Mouse (Mus musculus) adrenal gland, adult 2 months (tissue): Measurements from ENCODE around the gene Gm9913. TPM values are rescaled to one million over a fixed set of nuclear protein-coding genes. Genes with fewer than 3 reads are reported as not detected.

Experiments used
- DNase-seq: peaks from one replicate; pipeline ENCODE4 v3.0.0; 2021
- polyA plus RNA-seq: library from polyadenylated mRNA; depleted of rRNA; stranded (reverse); fragments of >200 nt; gene quantifications from 2 replicates; pipeline ENCODE4 v1.2.3, GENCODE M21; 2012
- total RNA-seq, 2 experiments: library from RNA; stranded (reverse); gene quantifications; 2 replicates each; pipeline ENCODE4 v1.2.3; 2021

Gm9913 gene
- total and polyA plus RNA-seq, 3 experiments: not detected

- DNase-seq: no peak
Observed at GRCm38 (mm10) chr2:125496696-125497095, 8.2 kb upstream of the Gm9913 start.

DNA sequence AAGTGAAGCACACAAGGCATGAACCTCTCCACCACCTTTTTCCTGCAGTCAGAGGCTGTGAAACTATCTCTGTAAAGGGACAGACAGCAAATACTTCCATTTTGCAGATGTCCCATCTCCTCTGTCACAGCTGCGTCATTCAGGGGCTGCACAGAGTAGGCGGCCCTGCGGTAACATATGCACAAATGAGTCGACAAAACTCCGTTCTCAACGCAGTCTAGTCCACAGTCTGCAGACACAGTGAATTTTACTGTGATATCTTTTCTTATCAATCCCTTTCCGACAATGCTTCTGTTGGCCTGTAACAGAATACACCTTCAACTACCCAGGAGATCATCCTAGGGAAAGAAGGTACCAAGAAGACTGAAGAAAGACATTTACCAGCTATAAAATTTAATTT, 6.7 kb upstream of the Gm9913 start:
- DNase-seq: no peak

DNA sequence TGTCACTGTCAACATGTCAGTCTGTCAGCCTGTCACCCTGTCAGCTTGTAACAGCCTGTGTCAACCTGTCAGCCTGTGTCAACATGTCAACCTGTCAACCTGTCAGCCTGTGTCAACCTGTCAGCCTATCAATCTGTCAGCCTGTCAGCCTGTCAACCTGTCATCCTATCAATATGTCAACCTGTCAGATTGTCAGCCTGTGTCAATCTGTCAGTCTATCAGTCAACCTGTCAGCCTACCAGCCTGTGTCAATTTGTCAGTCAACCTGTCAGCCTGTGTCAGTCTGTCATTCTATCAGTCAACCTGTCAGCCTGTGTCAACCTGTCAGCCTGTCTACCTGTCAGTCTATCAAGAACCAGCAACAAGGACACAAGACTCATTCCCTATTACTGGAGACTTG, 3.4 kb upstream of the Gm9913 start:
- no peak for DNase-seq

DNA sequence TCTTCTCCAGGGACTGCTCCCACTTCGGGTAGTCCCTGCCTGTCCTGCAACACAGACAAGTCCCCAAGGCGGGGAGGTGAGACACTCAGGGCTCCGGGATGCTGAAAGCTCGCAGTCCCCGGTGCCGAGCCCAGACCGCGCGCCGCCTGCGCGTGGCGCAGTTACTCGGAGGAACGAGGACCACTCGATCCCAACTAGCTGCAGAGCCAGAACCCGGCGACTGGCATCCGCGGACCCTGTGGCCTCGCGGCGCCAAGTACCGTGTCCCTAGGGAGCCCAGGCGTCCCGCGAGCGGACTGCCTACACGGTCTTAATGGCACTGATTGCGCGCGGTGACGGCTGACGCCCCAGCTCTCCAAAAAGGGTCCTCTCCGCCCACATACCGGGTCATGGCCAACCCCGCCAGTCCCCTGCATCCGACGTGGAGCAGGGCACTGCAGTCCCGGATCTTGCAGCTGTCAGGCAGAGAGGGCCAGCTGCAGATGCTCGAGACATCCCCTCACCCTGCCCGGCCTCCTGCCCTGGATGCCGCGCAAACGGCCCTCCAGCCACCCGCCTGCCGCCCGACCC, 942 bp downstream of the Gm9913 start:
- DNase-seq: peak; percentile 58

DNA sequence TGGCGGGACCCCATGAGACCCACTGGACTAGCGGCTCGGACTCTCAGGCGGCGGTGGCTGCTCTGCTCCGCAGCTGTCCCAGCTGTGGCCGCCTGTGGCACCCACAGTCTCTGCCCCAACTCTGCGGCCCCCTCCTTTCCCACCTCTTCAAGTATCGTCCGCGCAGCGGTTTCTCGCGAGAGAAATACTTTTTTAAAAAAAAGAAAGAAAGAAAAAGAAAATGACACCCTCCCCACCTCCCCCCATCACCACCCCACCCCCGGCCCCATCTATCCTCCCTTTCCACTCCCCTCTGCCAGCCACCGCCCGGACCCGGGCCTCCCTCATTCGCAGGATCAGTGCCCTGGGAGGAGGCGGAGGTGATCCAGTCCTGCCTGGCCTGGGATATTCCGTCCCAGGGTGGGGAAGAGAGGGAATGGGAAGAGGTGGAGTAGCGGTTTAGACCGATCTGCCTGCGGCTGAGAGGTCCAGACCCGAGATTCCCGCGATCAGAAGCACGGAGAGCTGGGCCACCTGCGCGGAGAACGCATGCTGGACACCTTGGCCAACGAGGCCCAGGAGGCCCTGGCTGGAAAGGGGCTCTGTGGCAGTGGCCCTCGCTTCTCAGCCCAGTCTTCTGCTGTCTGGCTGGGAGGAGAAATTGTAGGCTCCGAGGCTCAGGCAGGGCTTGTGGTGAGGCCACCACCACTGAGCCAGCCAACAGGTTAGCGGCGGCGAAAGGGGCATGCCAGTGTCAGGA, 1.6 kb downstream of the Gm9913 start:
- peak; percentile 47 for DNase-seq

DNA sequence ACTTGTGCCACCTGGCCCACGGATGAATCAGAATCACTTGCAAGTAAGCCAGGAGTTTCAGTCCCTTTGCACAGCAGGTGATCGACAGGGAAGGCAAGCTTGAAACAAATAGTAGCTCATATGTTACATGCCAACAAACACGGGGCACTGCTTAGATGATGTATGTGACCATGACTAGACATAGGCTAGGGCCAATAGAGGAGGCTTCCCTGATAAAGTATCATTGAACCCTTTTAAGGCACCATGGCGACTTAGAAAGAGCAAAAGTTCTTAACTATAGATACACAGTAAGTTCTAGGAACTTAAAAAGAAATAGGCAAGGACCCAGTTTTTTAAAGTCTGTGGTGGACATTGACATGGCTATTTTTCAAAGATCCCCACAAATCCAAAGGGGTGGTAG, 3.0 kb downstream of the Gm9913 start, which contains the start of gene Fbn1:
Fbn1 (minus strand) TSS at position 101 of the 400 bp plus-strand sequence.
- DNase-seq: no peak

- no peak for DNase-seq
Observed at GRCm38 (mm10) chr2:125508381-125508780, 3.5 kb downstream of the Gm9913 start.

- no peak for DNase-seq
Observed at GRCm38 (mm10) chr2:125510752-125511151, 5.9 kb downstream of the Gm9913 start.

GRCm38 (mm10) chr2:125511898-125512297, 7.0 kb downstream of the Gm9913 start:
- DNase-seq: no peak

DNA sequence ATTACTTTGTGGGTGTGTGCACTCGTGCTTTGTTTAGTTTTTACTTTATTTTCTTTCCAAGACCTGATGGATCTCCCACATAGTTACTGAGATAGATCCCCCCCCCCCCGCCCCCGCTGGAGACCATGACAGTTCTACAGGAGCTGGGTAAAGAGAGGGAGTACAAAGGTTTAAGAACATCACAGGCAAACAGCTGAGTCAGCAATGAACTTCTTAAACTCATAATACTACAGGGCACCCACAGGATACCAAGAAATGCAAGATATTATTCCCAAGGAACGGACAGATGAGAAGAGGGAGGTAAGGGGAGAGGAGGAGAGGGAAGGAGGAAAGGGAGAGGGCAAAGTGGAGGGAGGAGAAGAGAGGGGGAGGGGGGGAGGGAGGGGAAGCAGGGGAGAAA, 7.7 kb downstream of the Gm9913 start:
- no peak for DNase-seq

GRCm38 (mm10) chr2:125514391-125514790, 9.5 kb downstream of the Gm9913 start:
- peak; percentile 9 for DNase-seq

GRCm38 (mm10) chr2:125515291-125516057, 10.6 kb downstream of the Gm9913 start:
- no peak for DNase-seq

- peak; percentile 20 for DNase-seq
Observed at GRCm38 (mm10) chr2:125516594-125516993, 11.7 kb downstream of the Gm9913 start.

DNA sequence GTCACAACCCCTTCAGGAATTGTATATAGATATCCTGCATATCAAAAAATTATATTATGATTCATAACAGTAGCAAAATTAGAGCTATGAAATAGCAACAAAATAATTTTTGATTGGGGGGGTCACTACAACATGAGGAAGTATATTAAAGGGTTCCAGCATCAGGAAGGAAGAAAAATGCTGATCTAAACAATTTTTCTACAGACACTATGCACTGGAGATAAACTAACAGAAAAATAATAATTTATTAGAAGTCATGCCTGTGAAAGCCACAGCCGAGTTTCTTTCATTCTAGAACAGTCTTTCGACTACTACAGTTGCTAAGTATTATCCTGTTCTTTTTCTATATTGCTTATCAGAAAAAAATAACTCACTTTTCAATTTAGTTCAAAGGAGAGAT, 20.6 kb downstream of the Gm9913 start:
- no peak for DNase-seq

DNA sequence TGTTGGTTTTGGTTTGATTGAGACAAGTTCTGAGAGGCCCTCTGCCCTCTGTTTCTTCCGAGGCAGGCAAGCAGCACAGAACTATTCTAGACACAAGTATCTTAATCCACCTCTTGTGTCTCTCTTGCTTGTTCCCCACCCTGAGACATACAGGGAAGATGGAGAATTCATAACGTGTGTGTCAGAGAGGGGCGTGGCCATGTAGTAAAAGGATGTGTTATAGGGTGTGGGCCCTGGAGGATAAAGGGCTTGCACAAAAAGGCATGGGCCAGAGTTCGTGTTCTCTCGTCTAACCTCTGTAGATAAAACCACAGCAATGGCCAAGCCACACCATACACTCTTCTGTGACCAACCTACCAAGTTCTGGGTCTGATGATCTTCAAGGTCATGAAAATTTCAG, 21.7 kb downstream of the Gm9913 start:
- no peak for DNase-seq

DNA sequence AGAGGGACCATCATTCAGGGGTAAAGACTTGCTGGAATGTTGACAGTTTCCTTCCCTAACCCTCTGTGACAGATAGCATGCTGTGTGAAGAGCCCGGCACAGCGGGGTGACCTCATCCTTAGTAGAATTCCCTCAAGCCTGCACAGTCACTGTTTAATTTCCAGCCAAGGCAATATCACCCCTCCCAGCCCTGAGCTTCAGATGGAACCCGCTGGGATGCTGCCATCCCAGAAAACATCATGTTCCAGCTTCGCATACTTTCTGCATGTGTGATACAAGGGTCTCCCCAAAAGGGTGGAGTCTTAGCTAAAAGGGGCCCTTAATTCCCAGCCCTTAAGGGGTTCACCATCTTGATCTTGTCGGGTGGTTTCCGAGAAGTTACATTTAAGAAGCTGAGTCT, 25.8 kb downstream of the Gm9913 start:
- no peak for DNase-seq

DNA sequence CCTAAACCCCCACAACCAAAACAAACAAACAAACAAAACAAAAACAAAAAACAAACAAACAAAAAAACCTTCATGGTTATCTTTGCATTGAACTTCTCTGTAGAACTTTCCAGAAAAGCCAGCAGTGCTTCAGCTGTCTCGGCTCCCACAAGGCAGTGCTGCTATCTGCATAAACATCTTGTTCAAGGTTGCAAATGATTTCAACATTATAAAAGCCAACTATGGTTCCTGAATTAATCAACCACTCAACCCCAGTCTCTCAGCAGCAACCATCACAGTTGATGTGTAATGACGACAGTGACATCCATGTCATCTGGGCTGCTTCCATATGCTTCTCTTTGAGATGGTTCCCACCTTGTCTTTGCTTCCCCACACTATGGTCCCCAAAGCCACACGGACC, 34.8 kb downstream of the Gm9913 start:
- DNase-seq: no peak

- DNase-seq: no peak
Observed at GRCm38 (mm10) chr2:125540579-125540978, 35.7 kb downstream of the Gm9913 start.

- no peak for DNase-seq
Observed at GRCm38 (mm10) chr2:125541451-125541850, 36.6 kb downstream of the Gm9913 start.

DNA sequence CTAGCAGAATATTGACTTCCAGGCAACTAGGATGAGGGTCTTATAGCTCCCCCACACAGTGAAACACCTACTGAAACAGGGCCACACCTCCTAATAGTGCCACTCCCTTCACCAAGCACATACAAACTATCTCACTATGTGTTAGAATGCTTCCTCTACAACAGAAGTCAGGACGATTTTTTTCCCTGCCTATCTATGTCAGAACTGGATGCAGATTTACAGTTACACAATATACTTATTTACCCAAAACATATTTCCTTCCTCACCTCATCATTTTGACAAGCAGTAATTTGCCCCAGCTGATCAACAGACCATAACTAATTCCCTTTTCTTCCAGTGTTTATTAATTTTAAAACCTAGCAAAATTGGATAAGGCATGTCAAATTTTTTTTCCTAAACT, 38.8 kb downstream of the Gm9913 start:
- no peak for DNase-seq

DNA sequence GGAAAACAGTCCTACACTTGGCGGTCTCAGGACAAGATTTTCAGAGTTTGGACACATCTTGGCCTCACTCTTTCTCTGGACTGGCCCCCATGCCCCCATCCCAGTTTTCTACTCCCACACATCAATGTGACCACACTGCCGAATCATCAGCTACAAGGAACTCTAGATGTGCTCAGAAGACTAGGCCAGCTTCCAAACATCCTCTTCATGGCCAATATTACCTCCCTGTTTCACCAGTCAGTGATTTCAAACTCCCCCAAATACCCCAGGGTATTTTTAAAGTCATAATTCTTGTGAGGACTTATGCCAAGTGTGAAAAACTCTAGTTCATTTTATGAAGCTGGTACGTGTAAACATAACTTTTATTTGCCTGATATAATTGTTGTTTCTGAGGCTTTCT, 40.1 kb downstream of the Gm9913 start:
- DNase-seq: no peak

- DNase-seq: no peak
Observed at GRCm38 (mm10) chr2:125548806-125549578, 44.1 kb downstream of the Gm9913 start.
